Mouse (Mus musculus) c-Kit-positive CD71-positive TER-119-positive erythroid progenitor cells, embryonic 14.5 days (primary cell): Measurements from ENCODE around the gene Vmn2r53.
"Not testable (repeated sequence)": the region's sequence is repeated elsewhere in the genome, so short reads cannot be mapped to it uniquely, and the experiment has no call there.

Experiments
- DNase-seq: peaks from one replicate; pipeline ENCODE4 v3.0.0-alpha.2; 2013; ENCODE audit warnings: low spot score

Vmn2r53 gene

GRCm38 (mm10) chr7:12608688-12609087, at the start of gene Vmn2r53:
Gene Vmn2r53 (minus strand): TSS chr7:12608788.
- no peak for DNase-seq

- not testable (repeated sequence) for DNase-seq
Measured at GRCm38 (mm10) chr7:12640219-12640618, 31.6 kb upstream of the Vmn2r53 start, which contains the start of gene Vmn2r54. Gene Vmn2r54 (minus strand): TSS chr7:12640319.
